Mouse (Mus musculus): ENCODE results near the gene Strn3.

GRCm38 (mm10) chr12:51678844-51679243 lies 12.9 kb downstream of the Strn3 start:
- TF ChIP-seq CTCF (IDR thresholded peaks at IDR 0.05) (no peak), POLR2A (IDR thresholded peaks at IDR 0.05; ENCODE audit: insufficient read depth, low read depth, low read length) (no peak), EP300 (IDR thresholded peaks at IDR 0.05; ENCODE audit: insufficient read depth, low read depth, low read length) (no peak)
